Mouse (Mus musculus) forebrain, embryonic 16.5 days (tissue): Measurements from ENCODE around the gene Tbc1d10c. TPM values are rescaled to one million over a fixed set of nuclear protein-coding genes. Genes with fewer than 3 reads are reported as not detected.

Experiments used
- ATAC-seq: fragments of 200-750 bp; cut with Nextera tagmentation; 2 replicates; pipeline ENCODE4 v1.8.0; 2017; ENCODE audit warnings: mild to moderate bottlenecking, moderate library complexity
- H3K27ac ChIP-seq: fragments of 300-500 bp; sonication (generic); 2 replicates; pipeline ENCODE4 v1.5.1; 2014; ENCODE audit warnings: low read length, control low read depth
- H3K27me3 ChIP-seq: fragments of 300-500 bp; sonication (generic); replicated peaks from 2 replicates; pipeline ENCODE4 v1.6.1; 2014; ENCODE audit warnings: low read length; ENCODE audit not compliant: control insufficient read depth, insufficient read depth
- H3K36me3 ChIP-seq: fragments of 300-500 bp; sonication (generic); 2 replicates; pipeline ENCODE4 v1.6.1; 2014; ENCODE audit not compliant: control insufficient read depth, insufficient read depth
- H3K4me1 ChIP-seq: fragments of 300-500 bp; sonication (generic); replicated peaks from 2 replicates; pipeline ENCODE4 v1.6.1; 2014; ENCODE audit warnings: low read length; ENCODE audit not compliant: control insufficient read depth, insufficient read depth
- H3K4me2 ChIP-seq: fragments of 300-500 bp; sonication (generic); 2 replicates; pipeline ENCODE4 v1.6.1; 2014; ENCODE audit warnings: mild to moderate bottlenecking, low read length, control low read depth
- H3K4me3 ChIP-seq: fragments of 300-500 bp; sonication (generic); replicated peaks from 2 replicates; pipeline ENCODE4 v1.5.1; 2014; ENCODE audit warnings: mild to moderate bottlenecking, low read length, control low read depth
- H3K9ac ChIP-seq: fragments of 300-500 bp; sonication (generic); replicated peaks from 2 replicates; pipeline ENCODE4 v1.6.1; 2014; ENCODE audit warnings: low read depth, low read length, control low read depth
- H3K9me3 ChIP-seq: fragments of 300-500 bp; sonication (generic); 2 replicates; pipeline ENCODE4 v1.6.1; 2016; ENCODE audit warnings: low read length; ENCODE audit not compliant: control insufficient read depth
- WGBS: fragments of 180-500 bp; shearing (Covaris S2); extraction: QIAGEN DNeasy Blood & Tissue Kit; methylation state at CpG from one replicate; pipeline ENCODE4 v1.1.7; 2014; 5-methylcytosine and 5-hydroxymethylcytosine counted together
- polyA plus RNA-seq: library from polyadenylated mRNA; unstranded; fragments of >200 nt; fragmentation: Nextera tagmentation; extraction: Ambion mirVana; gene quantifications from 2 replicates; pipeline ENCODE4 v1.2.1, GENCODE M21; 2015

The Tbc1d10c gene
- polyA plus RNA-seq, 1 experiment from 2014 or later = 0.42 TPM

GRCm38 (mm10) chr19:4149764-4150461, 41.2 kb downstream of the Tbc1d10c start:
- Histone ChIP-seq H3K4me3 (no peak overlapping the region), H3K9ac (no peak overlapping the region), H3K27ac (no peak overlapping the region), H3K9me3 (no peaks in the 10 kb centered on the region), H3K4me1 (peaks cover 22% of the 10 kb centered on the region), H3K27me3 (no peaks in the 10 kb centered on the region), H3K4me2 (no peak overlapping the region), H3K36me3 (peaks cover 6% of the 10 kb centered on the region; the same call in 1 of the 2 replicates)
- ATAC-seq = no peak
- WGBS = 93% methylated on average over 17 of the region's 17 CpGs

GRCm38 (mm10) chr19:4149283-4149682, 41.8 kb downstream of the Tbc1d10c start:
- Histone ChIP-seq H3K4me1 (peaks cover 22% of the 10 kb centered on the region), H3K9me3 (no peaks in the 10 kb centered on the region), H3K27ac (no peak overlapping the region; the same call in 1 of the 2 replicates), H3K27me3 (no peaks in the 10 kb centered on the region), H3K4me2 (peak overlapping the region; percentile 96), H3K36me3 (peaks cover 6% of the 10 kb centered on the region; the same call in 1 of the 2 replicates), H3K9ac (peak overlapping the region; percentile 91), H3K4me3 (peak overlapping the region; percentile 88)
- no peak for ATAC-seq
- WGBS = 89% methylated on average over 11 of the region's 11 CpGs

- Histone ChIP-seq H3K27me3 (no peaks in the 10 kb centered on the region), H3K4me3 (peak overlapping the region; percentile 88), H3K4me1 (peaks cover 22% of the 10 kb centered on the region), H3K9ac (peak overlapping the region; percentile 91), H3K36me3 (peaks cover 6% of the 10 kb centered on the region; the same call in 1 of the 2 replicates), H3K4me2 (peak overlapping the region; percentile 96), H3K9me3 (no peaks in the 10 kb centered on the region), H3K27ac (peak overlapping the region; percentile 63)
- peak; percentile 18 for ATAC-seq
- 2% methylated on average over 8 of the region's 8 CpGs for WGBS
Measured at GRCm38 (mm10) chr19:4148819-4149218, 42.3 kb downstream of the Tbc1d10c start.

- peak within 1 kb of the TSS; percentile 91 for H3K9ac ChIP-seq
- peak; percentile 95 for ATAC-seq
- no peaks in the 10 kb centered on the region for H3K27me3 ChIP-seq
- peak within 1 kb of the TSS; percentile 96 for H3K4me2 ChIP-seq
- peak within 1 kb of the TSS; percentile 88 for H3K4me3 ChIP-seq
- H3K9me3 ChIP-seq = no peaks in the 10 kb centered on the region
- under 1% methylated on average over 31 of the region's 33 CpGs for WGBS
- peaks cover 22% of the 10 kb centered on the region for H3K4me1 ChIP-seq
- peak within 1 kb of the TSS; percentile 63 for H3K27ac ChIP-seq
- peaks cover 6% of the 10 kb centered on the region; the same call in 1 of the 2 replicates for H3K36me3 ChIP-seq
Measured at GRCm38 (mm10) chr19:4148491-4148806, 42.6 kb downstream of the Tbc1d10c start, which contains the start of gene Coro1b. TSS of gene Coro1b (plus strand) at chr19:4148619.

DNA sequence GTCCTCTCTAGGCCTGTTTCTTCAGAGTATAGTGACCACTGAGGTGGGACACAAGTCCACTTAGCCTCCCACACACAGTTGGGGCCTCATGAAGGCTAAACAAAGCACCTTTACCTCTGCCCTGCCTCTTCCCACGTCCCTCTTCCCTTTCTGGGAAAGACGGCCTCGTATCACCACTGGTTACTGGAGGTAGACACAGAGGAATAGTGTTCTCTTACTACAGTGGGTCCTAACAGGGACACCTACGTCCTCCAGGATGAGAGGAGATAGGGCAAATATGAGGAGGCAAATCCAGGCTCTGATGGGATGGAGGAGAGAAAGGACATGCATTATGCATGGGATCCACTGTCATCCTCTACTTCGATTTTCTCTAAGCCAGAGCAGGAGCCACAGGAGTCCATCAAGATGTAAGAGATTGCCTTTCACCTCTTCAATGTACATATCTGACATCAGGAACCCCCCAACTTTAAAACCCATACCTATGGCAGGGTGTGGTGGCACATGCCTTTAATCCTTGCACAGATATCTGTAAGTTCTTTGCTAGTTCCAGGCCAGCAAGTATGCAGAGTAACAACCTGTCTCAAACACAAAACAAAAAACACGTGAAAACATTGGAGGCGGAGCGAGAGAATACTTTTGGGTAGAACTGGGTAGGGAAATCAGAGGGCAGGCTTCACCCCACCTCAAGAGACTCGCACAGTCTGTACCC, 43.1 kb downstream of the Tbc1d10c start:
- peak overlapping the region; percentile 96 for H3K4me2 ChIP-seq
- peak; percentile 5 for ATAC-seq
- peaks cover 6% of the 10 kb centered on the region; the same call in 1 of the 2 replicates for H3K36me3 ChIP-seq
- peak overlapping the region; percentile 28; the same call in 1 of the 2 replicates for H3K27ac ChIP-seq
- no peaks in the 10 kb centered on the region for H3K9me3 ChIP-seq
- peak overlapping the region; percentile 88 for H3K4me3 ChIP-seq
- peak overlapping the region; percentile 91 for H3K9ac ChIP-seq
- H3K27me3 ChIP-seq = no peaks in the 10 kb centered on the region
- 38% methylated on average over 9 of the region's 9 CpGs for WGBS
- peaks cover 22% of the 10 kb centered on the region for H3K4me1 ChIP-seq

DNA sequence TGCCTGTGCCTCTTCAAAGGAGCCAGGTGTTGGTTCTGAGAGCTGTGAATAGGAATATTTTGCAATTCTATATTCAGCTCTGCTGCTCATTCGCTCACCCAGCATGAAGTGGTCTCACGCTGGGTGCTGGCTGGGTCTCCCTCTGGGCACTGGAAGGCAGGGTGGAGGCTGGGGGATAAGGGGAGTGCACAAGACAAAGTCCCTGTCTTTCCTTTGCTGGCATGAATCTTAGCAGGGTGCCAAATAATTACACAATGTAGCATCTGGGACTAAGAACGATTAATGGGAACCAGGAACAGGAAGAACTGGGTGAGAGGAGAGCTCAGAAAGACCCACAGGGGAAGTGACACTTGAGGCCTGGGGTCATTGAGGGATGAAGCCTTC, 44.1 kb downstream of the Tbc1d10c start:
- H3K36me3 ChIP-seq = peaks cover 6% of the 10 kb centered on the region; the same call in 1 of the 2 replicates
- H3K9me3 ChIP-seq = no peaks in the 10 kb centered on the region
- H3K4me3 ChIP-seq = no peak overlapping the region
- H3K4me2 ChIP-seq = no peak overlapping the region
- H3K27ac ChIP-seq = no peak overlapping the region
- no peak overlapping the region for H3K9ac ChIP-seq
- 35% methylated on average over 3 of the region's 3 CpGs for WGBS
- no peaks in the 10 kb centered on the region for H3K27me3 ChIP-seq
- no peak for ATAC-seq
- peaks cover 22% of the 10 kb centered on the region for H3K4me1 ChIP-seq

- no peak overlapping the region for H3K27ac ChIP-seq
- H3K4me2 ChIP-seq = no peak overlapping the region
- WGBS = 68% methylated on average over 12 of the region's 12 CpGs
- H3K27me3 ChIP-seq = no peaks in the 10 kb centered on the region
- peaks cover 22% of the 10 kb centered on the region for H3K4me1 ChIP-seq
- H3K4me3 ChIP-seq = no peak overlapping the region
- H3K36me3 ChIP-seq = peaks cover 6% of the 10 kb centered on the region; the same call in 1 of the 2 replicates
- no peak for ATAC-seq
- no peak overlapping the region for H3K9ac ChIP-seq
- H3K9me3 ChIP-seq = no peaks in the 10 kb centered on the region
Measured at GRCm38 (mm10) chr19:4146366-4147021, 44.6 kb downstream of the Tbc1d10c start.

GRCm38 (mm10) chr19:4145936-4146335, 45.1 kb downstream of the Tbc1d10c start:
- H3K27ac ChIP-seq = no peak overlapping the region
- H3K4me3 ChIP-seq = no peak overlapping the region
- peaks cover 3% of the 10 kb centered on the region; the same call in 1 of the 2 replicates for H3K36me3 ChIP-seq
- no peak for ATAC-seq
- no peaks in the 10 kb centered on the region for H3K27me3 ChIP-seq
- 85% methylated on average over 5 of the region's 5 CpGs for WGBS
- no peak overlapping the region for H3K9ac ChIP-seq
- H3K4me1 ChIP-seq = peaks cover 22% of the 10 kb centered on the region
- H3K4me2 ChIP-seq = no peak overlapping the region
- no peaks in the 10 kb centered on the region for H3K9me3 ChIP-seq
